Mouse (Mus musculus): ENCODE data around the gene Opn1mw. TPM values are rescaled to one million over a fixed set of nuclear protein-coding genes. Genes with fewer than 3 reads are reported as not detected.

Opn1mw gene
- not detected in 2 replicates for total RNA-seq (2014; rRNA removed; ENCODE audit: low replicate concordance)
- not detected in 2 replicates for polyA plus RNA-seq (2015; fragmentation: Nextera tagmentation; extraction: Ambion mirVana)

DNA sequence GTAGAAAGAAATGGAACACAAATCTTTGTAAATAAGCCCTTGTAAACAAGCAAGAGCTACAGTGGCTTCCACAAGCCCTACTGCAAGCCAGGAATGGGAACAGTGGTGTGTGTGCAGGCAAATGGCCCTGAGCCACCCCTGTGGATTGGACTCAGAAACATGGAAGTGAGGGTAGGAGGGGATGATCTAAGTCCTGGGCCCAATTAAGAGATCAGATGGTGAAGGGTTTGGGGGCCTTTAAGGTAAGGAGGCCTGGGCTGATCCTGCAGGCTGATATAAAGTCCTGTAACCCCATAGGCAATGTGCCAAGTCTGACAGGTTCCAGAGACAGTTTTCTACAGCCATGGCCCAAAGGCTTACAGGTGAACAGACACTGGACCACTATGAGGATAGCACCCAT is at the start of gene Opn1mw:
Gene Opn1mw (plus strand): TSS at position 301 of the 400 bp plus-strand sequence.
- H3K4me1 ChIP-seq (ENCODE audit: control insufficient read depth, insufficient read depth), result no peaks in the 10 kb centered on the region
- no peaks in the 10 kb centered on the region for H3K36me3 ChIP-seq (replicated peaks; ENCODE audit: control insufficient read depth, insufficient read depth, low read length)
- H3K9me3 ChIP-seq (replicated peaks; ENCODE audit: control insufficient read depth, low read length), result no peaks in the 10 kb centered on the region
- TF ChIP-seq EP300 (IDR thresholded peaks at IDR 0.05; ENCODE audit: low read depth), result no peak
- DNase-seq (ENCODE audit: low spot score) (no peak), ATAC-seq (ENCODE audit: insufficient read depth, low read depth) (no peak)
- H3K4me2 ChIP-seq (ENCODE audit: low read depth, low read length), result no peak within 1 kb of the TSS
- H3K9ac ChIP-seq (replicated peaks; ENCODE audit: low read depth, low read length), result no peak within 1 kb of the TSS
- H3K27me3 ChIP-seq (ENCODE audit: control insufficient read depth, insufficient read depth, low read length), result no peaks in the 10 kb centered on the region
- no peak within 1 kb of the TSS for H3K4me3 ChIP-seq (ENCODE audit: low read depth, low read length)
- no peak within 1 kb of the TSS for H3K27ac ChIP-seq (ENCODE audit: low read depth)

DNA sequence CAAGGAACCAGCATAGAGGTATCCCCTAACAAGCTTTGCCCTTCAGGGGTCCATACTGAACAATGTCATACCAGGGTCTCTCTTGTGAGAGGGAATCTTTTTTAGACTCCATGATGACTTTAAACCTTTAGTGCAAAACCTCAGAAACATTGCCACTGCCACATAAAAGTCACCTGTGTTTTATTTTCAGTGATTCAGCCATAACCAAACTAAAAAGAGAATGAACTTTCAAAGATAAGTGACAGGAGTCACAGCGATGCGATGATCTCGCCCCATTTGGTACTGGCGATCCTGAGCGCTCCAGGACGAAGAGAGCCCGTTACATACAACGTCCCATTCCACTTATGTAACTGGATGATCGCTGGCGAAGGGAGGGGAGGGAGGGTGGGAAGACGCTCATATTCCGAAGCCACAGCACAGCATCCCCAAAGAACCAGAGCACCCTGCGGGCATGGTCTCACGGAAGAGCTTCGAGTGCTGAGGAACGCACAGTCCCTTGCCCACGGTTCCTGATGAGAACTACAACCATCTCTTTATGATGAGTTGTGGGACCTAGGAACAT is 42.9 kb upstream of the Opn1mw start:
- peak overlapping the region; percentile 74 for H3K4me2 ChIP-seq (ENCODE audit: low read depth, low read length)

DNA sequence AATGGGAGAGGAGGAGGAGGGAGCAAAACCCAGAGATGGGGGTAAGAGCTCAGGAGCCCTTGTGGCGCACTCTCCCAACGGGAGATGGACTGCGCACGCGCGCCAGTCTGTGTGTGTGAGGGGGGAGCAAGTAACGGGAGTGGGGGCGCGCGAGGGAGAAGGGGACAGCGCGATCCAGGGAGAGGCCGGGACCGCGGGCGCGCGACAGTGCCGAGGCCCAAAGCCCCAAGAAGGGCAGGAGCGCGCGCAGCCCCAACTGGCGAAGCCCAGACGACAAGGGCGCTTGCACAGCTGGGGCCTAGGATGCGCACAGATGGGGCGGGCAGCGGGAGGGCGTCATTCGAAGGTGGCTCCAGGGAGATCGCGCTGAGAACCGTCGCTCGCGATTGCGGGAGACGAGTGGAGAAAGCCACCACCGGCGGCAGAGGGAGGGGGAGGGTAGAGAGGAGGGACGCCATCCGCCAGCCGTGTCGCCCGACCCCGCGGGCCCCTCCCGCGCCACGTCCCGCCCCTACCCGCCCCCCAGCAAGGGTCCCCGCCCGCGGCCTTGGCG is 42.2 kb upstream of the Opn1mw start:
- no peaks in the 10 kb centered on the region for H3K9me3 ChIP-seq (replicated peaks; ENCODE audit: control insufficient read depth, low read length)
- WGBS, result 6% methylated on average over 8 of the region's 56 CpGs
- peak overlapping the region; percentile 89 for H3K9ac ChIP-seq (replicated peaks; ENCODE audit: low read depth, low read length)

More for the DNA sequence above, 42.9 kb upstream of the Opn1mw start:
- H3K27ac ChIP-seq (ENCODE audit: low read depth), result peak overlapping the region; percentile 93
- H3K27me3 ChIP-seq (ENCODE audit: control insufficient read depth, insufficient read depth, low read length), result no peaks in the 10 kb centered on the region
- H3K4me1 ChIP-seq (ENCODE audit: control insufficient read depth, insufficient read depth), result no peaks in the 10 kb centered on the region; the same call in 1 of the 2 replicates
- peak overlapping the region; percentile 79 for H3K4me3 ChIP-seq (ENCODE audit: low read depth, low read length)
- 20% methylated on average over 17 of the region's 17 CpGs for WGBS
- TF ChIP-seq CTCF (IDR thresholded peaks at IDR 0.05; ENCODE audit: low read depth) (no peak), EP300 (IDR thresholded peaks at IDR 0.05; ENCODE audit: low read depth) (no peak)
- no peak for ATAC-seq (ENCODE audit: insufficient read depth, low read depth)
- H3K9me3 ChIP-seq (replicated peaks; ENCODE audit: control insufficient read depth, low read length), result no peaks in the 10 kb centered on the region
- H3K9ac ChIP-seq (replicated peaks; ENCODE audit: low read depth, low read length), result peak overlapping the region; percentile 89
- no peaks in the 10 kb centered on the region for H3K36me3 ChIP-seq (replicated peaks; ENCODE audit: control insufficient read depth, insufficient read depth, low read length)
- DNase-seq (ENCODE audit: low spot score), result no peak

DNA sequence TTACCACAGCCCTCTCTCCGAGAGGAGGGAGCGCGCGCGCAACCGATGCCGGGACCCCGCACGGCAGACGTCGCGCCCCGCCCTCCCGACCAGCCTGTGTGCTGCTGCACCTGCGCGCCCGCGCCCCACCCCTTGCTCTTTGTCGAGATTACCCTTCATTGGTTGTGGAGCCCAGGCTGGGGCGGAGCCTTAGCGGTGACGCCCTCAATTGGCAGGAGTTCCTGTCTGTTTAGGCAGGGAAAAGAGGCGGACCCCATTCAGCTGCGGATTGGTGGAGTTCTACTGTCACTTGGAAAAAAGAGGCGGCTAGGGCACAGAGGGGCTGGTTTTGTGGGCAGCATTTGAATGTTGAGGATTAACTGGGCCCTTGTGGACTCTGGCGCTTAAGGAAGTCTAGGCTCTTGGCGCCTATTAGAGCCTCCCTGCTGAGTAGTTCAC is 41.6 kb upstream of the Opn1mw start:
- no peaks in the 10 kb centered on the region; the same call in 1 of the 2 replicates for H3K4me1 ChIP-seq (ENCODE audit: control insufficient read depth, insufficient read depth)
- H3K27me3 ChIP-seq (ENCODE audit: control insufficient read depth, insufficient read depth, low read length), result no peaks in the 10 kb centered on the region
- 7% methylated on average over 22 of the region's 27 CpGs for WGBS
- peak overlapping the region; percentile 93 for H3K27ac ChIP-seq (ENCODE audit: low read depth)
- no peaks in the 10 kb centered on the region for H3K36me3 ChIP-seq (replicated peaks; ENCODE audit: control insufficient read depth, insufficient read depth, low read length)
- peak overlapping the region; percentile 41 for H3K4me2 ChIP-seq (ENCODE audit: low read depth, low read length)
- no peaks in the 10 kb centered on the region for H3K9me3 ChIP-seq (replicated peaks; ENCODE audit: control insufficient read depth, low read length)
- peak overlapping the region; percentile 79 for H3K4me3 ChIP-seq (ENCODE audit: low read depth, low read length)
- H3K9ac ChIP-seq (replicated peaks; ENCODE audit: low read depth, low read length), result peak overlapping the region; percentile 89
- TF ChIP-seq EP300 (IDR thresholded peaks at IDR 0.05; ENCODE audit: low read depth), result no peak
- no peak for TF ChIP-seq CTCF (IDR thresholded peaks at IDR 0.05; ENCODE audit: low read depth)
- peak; percentile 99 for ATAC-seq (ENCODE audit: insufficient read depth, low read depth)
- peak; percentile 94 for DNase-seq (ENCODE audit: low spot score)

More for the DNA sequence above, 42.2 kb upstream of the Opn1mw start:
- Histone ChIP-seq H3K27ac (ENCODE audit: low read depth) (peak overlapping the region; percentile 93), H3K4me2 (ENCODE audit: low read depth, low read length) (peak overlapping the region; percentile 74), H3K27me3 (ENCODE audit: control insufficient read depth, insufficient read depth, low read length) (no peaks in the 10 kb centered on the region), H3K36me3 (replicated peaks; ENCODE audit: control insufficient read depth, insufficient read depth, low read length) (no peaks in the 10 kb centered on the region), H3K4me3 (ENCODE audit: low read depth, low read length) (peak overlapping the region; percentile 79), H3K4me1 (ENCODE audit: control insufficient read depth, insufficient read depth) (no peaks in the 10 kb centered on the region; the same call in 1 of the 2 replicates)
- DNase-seq (ENCODE audit: low spot score) (peak; percentile 80), ATAC-seq (ENCODE audit: insufficient read depth, low read depth) (peak; percentile 78)
- TF ChIP-seq CTCF (IDR thresholded peaks at IDR 0.05; ENCODE audit: low read depth) (no peak), EP300 (IDR thresholded peaks at IDR 0.05; ENCODE audit: low read depth) (no peak)

DNA sequence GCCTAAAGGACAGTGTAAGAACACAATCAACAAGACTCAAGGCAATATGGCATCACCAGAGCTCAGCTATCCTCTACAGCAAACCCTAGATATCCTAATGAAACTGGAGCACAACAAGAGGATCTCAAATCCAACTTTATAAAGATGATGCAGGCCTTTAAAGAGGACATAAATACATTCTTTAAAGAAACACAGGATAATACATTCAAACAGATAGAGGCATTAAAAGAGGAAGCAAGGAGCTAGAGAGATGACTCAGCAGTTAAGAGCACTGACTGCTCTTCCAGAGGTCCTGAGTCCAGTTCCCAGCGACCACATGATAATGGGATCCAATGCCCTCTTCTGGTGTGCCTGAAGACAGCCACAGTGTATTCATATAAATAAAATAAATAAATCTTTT is 32.1 kb upstream of the Opn1mw start:
- H3K4me2 ChIP-seq (ENCODE audit: low read depth, low read length), result no peak overlapping the region
- H3K4me1 ChIP-seq (ENCODE audit: control insufficient read depth, insufficient read depth), result no peaks in the 10 kb centered on the region
- no peak overlapping the region for H3K27ac ChIP-seq (ENCODE audit: low read depth)
- no peak overlapping the region for H3K4me3 ChIP-seq (ENCODE audit: low read depth, low read length)
- H3K27me3 ChIP-seq (ENCODE audit: control insufficient read depth, insufficient read depth, low read length), result no peaks in the 10 kb centered on the region
- no peaks in the 10 kb centered on the region for H3K9me3 ChIP-seq (replicated peaks; ENCODE audit: control insufficient read depth, low read length)
- no peak overlapping the region for H3K9ac ChIP-seq (replicated peaks; ENCODE audit: low read depth, low read length)
- WGBS, result 54% methylated on average over 1 of the region's 1 CpGs
- TF ChIP-seq EP300 (IDR thresholded peaks at IDR 0.05; ENCODE audit: low read depth), result no peak
- TF ChIP-seq CTCF (IDR thresholded peaks at IDR 0.05; ENCODE audit: low read depth), result no peak
- H3K36me3 ChIP-seq (replicated peaks; ENCODE audit: control insufficient read depth, insufficient read depth, low read length), result no peaks in the 10 kb centered on the region
- no peak for ATAC-seq (ENCODE audit: insufficient read depth, low read depth)
- no peak for DNase-seq (ENCODE audit: low spot score)
